Mouse (Mus musculus) liver, adult 2 months (tissue): Measurements from ENCODE around the gene Ftl1.

Experiments used
- CTCF ChIP-seq: fragments of 200-500 bp; IDR thresholded peaks from 2 replicates; pipeline ENCODE4 v1.5.1; 2011; ENCODE audit warnings: low read depth, low read length, control low read depth
- POLR2A ChIP-seq: fragments of 200-500 bp; IDR thresholded peaks from 2 replicates; pipeline ENCODE4 v1.6.1; 2011; ENCODE audit warnings: low read length, control low read depth; ENCODE audit not compliant: insufficient read depth; ENCODE audit errors: extremely low read depth

DNA sequence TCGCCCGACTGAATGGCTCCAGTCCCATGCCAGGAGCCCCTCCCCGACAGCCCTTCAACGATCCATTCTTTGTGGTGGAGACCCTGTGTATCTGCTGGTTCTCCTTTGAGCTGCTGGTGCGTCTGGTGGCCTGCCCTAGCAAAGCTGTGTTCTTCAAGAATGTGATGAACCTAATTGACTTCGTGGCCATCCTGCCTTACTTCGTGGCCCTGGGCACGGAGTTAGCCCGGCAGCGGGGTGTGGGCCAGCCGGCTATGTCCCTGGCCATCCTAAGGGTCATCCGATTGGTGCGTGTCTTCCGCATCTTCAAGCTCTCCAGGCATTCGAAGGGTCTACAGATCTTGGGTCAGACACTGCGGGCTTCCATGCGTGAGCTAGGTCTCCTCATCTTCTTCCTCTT, 50.7 kb downstream of the Ftl1 start:
- no peak for TF ChIP-seq CTCF
- no peak for TF ChIP-seq POLR2A
